Mouse (Mus musculus) olfactory bulb, adult 2 months (tissue): ENCODE data around the gene Smo.

Experiments
- CTCF ChIP-seq: fragments of 200-500 bp; IDR thresholded peaks from 2 replicates; pipeline ENCODE4 v1.5.1; 2012; ENCODE audit warnings: low read depth, mild to moderate bottlenecking, low read length, moderate library complexity; ENCODE audit not compliant: insufficient read depth
- POLR2A ChIP-seq: fragments of 200-500 bp; IDR thresholded peaks from 2 replicates; pipeline ENCODE4 v1.6.1; 2012; ENCODE audit warnings: mild to moderate bottlenecking, low read depth, low read length, moderate library complexity; ENCODE audit not compliant: insufficient read depth

DNA sequence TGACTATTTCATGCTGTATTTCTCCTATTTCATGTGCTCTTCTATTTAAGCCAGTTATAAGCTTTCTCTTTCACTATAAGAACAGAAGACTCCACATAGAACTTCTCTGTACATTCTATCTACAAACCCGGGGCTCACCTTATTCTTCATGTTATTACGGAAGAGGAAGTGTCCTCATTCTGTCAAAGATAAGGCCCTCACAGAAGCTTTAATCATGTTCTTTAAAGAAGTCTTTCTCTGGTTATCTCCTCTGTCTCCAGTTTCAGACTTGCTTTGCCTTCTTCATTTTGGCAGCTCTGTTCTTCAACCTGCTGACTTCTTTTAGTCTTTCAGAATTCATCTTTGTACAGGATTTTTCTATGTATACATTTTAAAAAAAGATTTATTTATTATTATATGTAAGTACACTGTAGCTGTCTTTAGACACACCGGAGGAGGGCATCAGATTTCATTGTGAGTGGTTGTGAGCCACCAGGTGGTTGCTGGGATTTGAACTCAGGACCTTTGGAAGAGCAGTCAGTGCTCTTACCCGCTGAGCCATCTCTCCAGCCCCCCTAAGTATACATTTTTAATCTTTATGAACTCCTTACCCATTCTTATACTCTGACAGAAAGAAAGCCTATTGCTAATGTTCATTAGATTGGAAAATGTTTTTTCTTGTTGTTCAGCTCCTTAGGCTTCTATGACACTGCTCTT, 41.4 kb downstream of the Smo start:
- TF ChIP-seq CTCF (no peak), POLR2A (no peak)
